Mouse (Mus musculus): ENCODE measurements around the gene Prkch. TPM values are rescaled to one million over a fixed set of nuclear protein-coding genes. Genes with fewer than 3 reads are reported as not detected.

Prkch gene
- polyA plus RNA-seq, 1 experiment from 2014 or later = 12.0 TPM

DNA sequence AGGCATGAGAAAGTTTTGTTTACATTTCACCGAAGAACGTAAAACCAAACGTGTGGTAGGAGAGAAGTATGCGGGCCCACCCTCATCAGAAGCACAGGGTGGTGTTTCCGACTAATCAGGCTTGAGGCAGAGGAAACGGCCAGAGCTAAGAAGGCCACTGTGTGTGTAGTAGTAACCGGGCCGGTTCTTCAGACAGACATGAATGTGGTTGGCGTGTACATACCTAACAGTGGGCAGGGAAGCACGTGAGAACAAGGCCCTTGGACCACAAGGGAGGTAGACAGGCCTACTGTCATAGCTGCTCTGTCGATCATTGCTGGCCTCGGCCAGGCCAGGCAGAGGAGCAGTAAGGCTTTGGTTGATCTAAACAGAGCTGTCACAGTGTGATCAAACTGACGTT is 110.1 kb downstream of the Prkch start:
- Histone ChIP-seq H3K4me1 (replicated peaks; ENCODE audit: control insufficient read depth, insufficient read depth, low read length) (peaks cover 8% of the 10 kb centered on the region; the same call in 1 of the 2 replicates), H3K27ac (ENCODE audit: low read length) (peak overlapping the region; percentile 53), H3K9me3 (ENCODE audit: control insufficient read depth, low read length) (no peaks in the 10 kb centered on the region), H3K27me3 (ENCODE audit: control insufficient read depth, insufficient read depth, low read depth, low read length) (no peaks in the 10 kb centered on the region), H3K36me3 (ENCODE audit: control insufficient read depth, insufficient read depth, low read length) (no peaks in the 10 kb centered on the region), H3K9ac (ENCODE audit: low read length) (peak overlapping the region; percentile 23; the same call in 1 of the 2 replicates), H3K4me3 (ENCODE audit: low read length) (no peak overlapping the region), H3K4me2 (ENCODE audit: low read depth, low read length) (no peak overlapping the region)
- 38% methylated on average over 13 of the region's 13 CpGs for WGBS
- ATAC-seq (ENCODE audit: low read depth) = peak; percentile 80

- no peak overlapping the region for H3K4me3 ChIP-seq (ENCODE audit: low read length)
- H3K9me3 ChIP-seq (ENCODE audit: control insufficient read depth, low read length) = no peaks in the 10 kb centered on the region
- peaks cover 12% of the 10 kb centered on the region; the same call in 1 of the 2 replicates for H3K4me1 ChIP-seq (replicated peaks; ENCODE audit: control insufficient read depth, insufficient read depth, low read length)
- H3K27ac ChIP-seq (ENCODE audit: low read length) = peak overlapping the region; percentile 53
- H3K9ac ChIP-seq (ENCODE audit: low read length) = peak overlapping the region; percentile 23; the same call in 1 of the 2 replicates
- no peak overlapping the region for H3K4me2 ChIP-seq (ENCODE audit: low read depth, low read length)
- no peaks in the 10 kb centered on the region for H3K36me3 ChIP-seq (ENCODE audit: control insufficient read depth, insufficient read depth, low read length)
- 76% methylated on average over 16 of the region's 16 CpGs for WGBS
- H3K27me3 ChIP-seq (ENCODE audit: control insufficient read depth, insufficient read depth, low read depth, low read length) = no peaks in the 10 kb centered on the region
- ATAC-seq (ENCODE audit: low read depth) = no peak
Measured at GRCm38 (mm10) chr12:73695110-73695509, 110.5 kb downstream of the Prkch start.

DNA sequence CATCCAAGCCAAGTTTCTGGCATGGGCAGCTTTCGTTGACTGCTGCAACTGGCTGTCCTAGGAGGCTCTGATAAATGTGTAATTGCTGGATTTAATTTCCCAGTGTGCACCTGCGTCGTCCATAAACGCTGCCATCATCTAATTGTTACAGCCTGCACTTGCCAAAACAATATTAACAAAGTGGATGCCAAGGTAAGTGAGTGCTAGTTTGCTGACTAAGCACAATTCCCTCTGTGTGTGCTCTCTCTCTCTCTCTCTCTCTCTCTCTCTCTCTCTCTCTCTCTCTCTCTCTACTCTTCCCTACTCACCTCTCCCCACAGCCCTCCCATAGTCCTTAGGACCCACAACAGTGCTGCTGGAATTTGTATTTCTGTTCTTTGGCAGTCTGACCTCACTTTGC is 111.5 kb downstream of the Prkch start:
- H3K27ac ChIP-seq (ENCODE audit: low read length) = no peak overlapping the region
- H3K36me3 ChIP-seq (ENCODE audit: control insufficient read depth, insufficient read depth, low read length) = no peaks in the 10 kb centered on the region
- H3K27me3 ChIP-seq (ENCODE audit: control insufficient read depth, insufficient read depth, low read depth, low read length) = no peaks in the 10 kb centered on the region
- no peak overlapping the region for H3K9ac ChIP-seq (ENCODE audit: low read length)
- peaks cover 13% of the 10 kb centered on the region; the same call in 1 of the 2 replicates for H3K4me1 ChIP-seq (replicated peaks; ENCODE audit: control insufficient read depth, insufficient read depth, low read length)
- no peaks in the 10 kb centered on the region for H3K9me3 ChIP-seq (ENCODE audit: control insufficient read depth, low read length)
- no peak for ATAC-seq (ENCODE audit: low read depth)
- 74% methylated on average over 4 of the region's 4 CpGs for WGBS
- H3K4me3 ChIP-seq (ENCODE audit: low read length) = no peak overlapping the region
- no peak overlapping the region for H3K4me2 ChIP-seq (ENCODE audit: low read depth, low read length)

DNA sequence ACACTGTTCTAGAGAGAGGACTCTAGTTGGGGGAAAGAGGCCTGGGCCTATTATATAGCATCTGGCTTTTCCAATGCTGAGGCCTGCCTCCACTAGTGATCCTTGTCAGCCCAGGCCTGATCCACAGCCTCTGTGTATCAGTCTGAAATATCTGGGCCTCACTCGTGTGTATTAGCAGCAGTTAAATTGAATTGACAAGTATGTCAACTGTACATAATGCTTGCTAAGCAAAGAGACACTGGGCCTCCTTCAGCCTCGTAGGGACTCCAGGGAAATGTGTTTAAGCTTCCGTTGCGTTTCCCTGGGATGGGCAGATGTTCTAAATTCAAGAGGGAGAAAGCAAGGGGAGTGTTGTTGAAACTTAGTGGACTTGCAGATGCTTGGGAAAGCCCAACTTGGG is 112.3 kb downstream of the Prkch start:
- Histone ChIP-seq H3K9ac (ENCODE audit: low read length) (no peak overlapping the region), H3K4me1 (replicated peaks; ENCODE audit: control insufficient read depth, insufficient read depth, low read length) (peaks cover 13% of the 10 kb centered on the region; the same call in 1 of the 2 replicates), H3K4me3 (ENCODE audit: low read length) (no peak overlapping the region), H3K27ac (ENCODE audit: low read length) (no peak overlapping the region), H3K4me2 (ENCODE audit: low read depth, low read length) (no peak overlapping the region), H3K36me3 (ENCODE audit: control insufficient read depth, insufficient read depth, low read length) (no peaks in the 10 kb centered on the region), H3K9me3 (ENCODE audit: control insufficient read depth, low read length) (no peaks in the 10 kb centered on the region), H3K27me3 (ENCODE audit: control insufficient read depth, insufficient read depth, low read depth, low read length) (no peaks in the 10 kb centered on the region)
- no peak for ATAC-seq (ENCODE audit: low read depth)
- WGBS = 77% methylated on average over 4 of the region's 4 CpGs

- 73% methylated on average over 5 of the region's 5 CpGs for WGBS
- ATAC-seq (ENCODE audit: low read depth) = no peak
- H3K27me3 ChIP-seq (ENCODE audit: control insufficient read depth, insufficient read depth, low read depth, low read length) = no peaks in the 10 kb centered on the region
- peaks cover 13% of the 10 kb centered on the region; the same call in 1 of the 2 replicates for H3K4me1 ChIP-seq (replicated peaks; ENCODE audit: control insufficient read depth, insufficient read depth, low read length)
- H3K4me2 ChIP-seq (ENCODE audit: low read depth, low read length) = no peak overlapping the region
- H3K36me3 ChIP-seq (ENCODE audit: control insufficient read depth, insufficient read depth, low read length) = no peaks in the 10 kb centered on the region
- H3K27ac ChIP-seq (ENCODE audit: low read length) = no peak overlapping the region
- no peaks in the 10 kb centered on the region for H3K9me3 ChIP-seq (ENCODE audit: control insufficient read depth, low read length)
- no peak overlapping the region for H3K4me3 ChIP-seq (ENCODE audit: low read length)
- H3K9ac ChIP-seq (ENCODE audit: low read length) = no peak overlapping the region
Measured at GRCm38 (mm10) chr12:73698436-73698835, 113.8 kb downstream of the Prkch start.

- no peak overlapping the region for H3K9ac ChIP-seq (ENCODE audit: low read length)
- H3K4me3 ChIP-seq (ENCODE audit: low read length) = no peak overlapping the region
- no peaks in the 10 kb centered on the region for H3K27me3 ChIP-seq (ENCODE audit: control insufficient read depth, insufficient read depth, low read depth, low read length)
- H3K36me3 ChIP-seq (ENCODE audit: control insufficient read depth, insufficient read depth, low read length) = no peaks in the 10 kb centered on the region
- H3K4me1 ChIP-seq (replicated peaks; ENCODE audit: control insufficient read depth, insufficient read depth, low read length) = peaks cover 13% of the 10 kb centered on the region; the same call in 1 of the 2 replicates
- no peak overlapping the region for H3K27ac ChIP-seq (ENCODE audit: low read length)
- ATAC-seq (ENCODE audit: low read depth) = no peak
- H3K4me2 ChIP-seq (ENCODE audit: low read depth, low read length) = no peak overlapping the region
- 65% methylated on average over 8 of the region's 8 CpGs for WGBS
- H3K9me3 ChIP-seq (ENCODE audit: control insufficient read depth, low read length) = no peaks in the 10 kb centered on the region
Measured at GRCm38 (mm10) chr12:73698841-73699240, 114.2 kb downstream of the Prkch start.

DNA sequence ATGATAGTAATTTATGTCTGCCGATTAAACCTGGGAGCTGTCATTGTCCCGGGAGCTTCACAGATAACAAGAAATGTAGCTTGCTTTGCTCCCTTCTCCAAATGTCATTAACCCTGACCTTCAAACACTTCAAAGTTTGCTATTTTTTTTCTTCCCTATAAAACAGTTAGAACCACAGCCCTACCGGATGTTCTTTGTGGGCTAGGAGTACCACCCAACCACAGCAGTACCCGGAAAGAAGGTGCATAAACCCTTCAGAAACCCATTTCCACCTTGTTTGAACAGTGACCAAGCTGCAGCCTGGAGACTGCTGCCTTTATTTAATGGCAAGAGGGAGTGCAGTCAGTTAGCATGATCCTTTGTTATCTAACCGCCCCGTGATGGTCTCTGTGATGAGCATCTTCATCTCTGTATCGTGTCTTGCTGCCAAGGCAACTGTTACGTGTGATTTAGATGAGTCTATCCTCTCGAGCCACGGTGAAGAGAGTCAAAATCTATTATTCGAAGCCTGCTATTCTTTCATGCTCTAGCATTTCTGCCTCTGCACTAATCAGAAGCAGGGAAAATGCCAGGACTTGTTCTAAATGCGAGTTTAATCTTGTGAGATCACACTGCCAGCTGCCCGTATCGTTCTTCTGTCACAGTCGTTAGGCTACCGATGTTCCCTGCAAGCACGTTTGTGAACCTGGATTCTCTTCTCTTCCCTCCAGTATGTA is 115.0 kb downstream of the Prkch start:
- Histone ChIP-seq H3K27ac (ENCODE audit: low read length) (no peak overlapping the region), H3K4me2 (ENCODE audit: low read depth, low read length) (no peak overlapping the region), H3K36me3 (ENCODE audit: control insufficient read depth, insufficient read depth, low read length) (no peaks in the 10 kb centered on the region), H3K9ac (ENCODE audit: low read length) (no peak overlapping the region; the same call in 1 of the 2 replicates), H3K9me3 (ENCODE audit: control insufficient read depth, low read length) (no peaks in the 10 kb centered on the region), H3K4me3 (ENCODE audit: low read length) (no peak overlapping the region), H3K4me1 (replicated peaks; ENCODE audit: control insufficient read depth, insufficient read depth, low read length) (peaks cover 10% of the 10 kb centered on the region; the same call in 1 of the 2 replicates), H3K27me3 (ENCODE audit: control insufficient read depth, insufficient read depth, low read depth, low read length) (no peaks in the 10 kb centered on the region)
- no peak for ATAC-seq (ENCODE audit: low read depth)
- 59% methylated on average over 17 of the region's 17 CpGs for WGBS

DNA sequence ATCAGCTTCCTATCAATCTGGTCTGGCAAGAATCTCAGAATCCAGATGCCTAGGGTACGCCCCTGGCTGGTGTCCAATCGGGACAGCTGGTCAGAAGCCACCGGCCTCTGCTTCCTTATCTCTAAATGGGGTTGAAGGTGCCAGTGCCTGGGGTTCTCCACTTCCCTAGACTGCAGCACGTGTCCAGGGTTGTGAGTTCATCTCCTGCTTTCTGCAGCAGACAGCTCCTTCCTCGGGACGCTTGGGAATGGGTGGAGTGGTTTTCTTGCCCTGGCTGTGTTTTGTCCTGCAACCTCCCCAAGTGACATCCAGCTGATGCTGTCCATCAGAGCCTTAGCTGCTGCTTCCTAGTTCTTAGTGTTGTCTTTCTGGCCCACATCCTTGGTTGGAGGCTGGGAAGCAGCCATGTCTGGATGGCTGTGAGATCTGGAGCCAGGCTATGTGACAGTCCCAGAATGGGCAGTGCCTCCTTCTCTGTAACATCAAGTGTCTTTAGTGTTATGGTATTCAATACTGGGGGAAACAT is 116.0 kb downstream of the Prkch start:
- Histone ChIP-seq H3K4me1 (replicated peaks; ENCODE audit: control insufficient read depth, insufficient read depth, low read length) (peaks cover 5% of the 10 kb centered on the region; the same call in 1 of the 2 replicates), H3K27me3 (ENCODE audit: control insufficient read depth, insufficient read depth, low read depth, low read length) (no peaks in the 10 kb centered on the region), H3K4me2 (ENCODE audit: low read depth, low read length) (no peak overlapping the region), H3K36me3 (ENCODE audit: control insufficient read depth, insufficient read depth, low read length) (no peaks in the 10 kb centered on the region), H3K9ac (ENCODE audit: low read length) (no peak overlapping the region), H3K9me3 (ENCODE audit: control insufficient read depth, low read length) (no peaks in the 10 kb centered on the region), H3K27ac (ENCODE audit: low read length) (no peak overlapping the region), H3K4me3 (ENCODE audit: low read length) (no peak overlapping the region)
- WGBS = 25% methylated on average over 6 of the region's 6 CpGs
- no peak for ATAC-seq (ENCODE audit: low read depth)

GRCm38 (mm10) chr12:73701999-73702398 is 117.4 kb downstream of the Prkch start:
- Histone ChIP-seq H3K27me3 (ENCODE audit: control insufficient read depth, insufficient read depth, low read depth, low read length) (no peaks in the 10 kb centered on the region), H3K9me3 (ENCODE audit: control insufficient read depth, low read length) (no peaks in the 10 kb centered on the region), H3K27ac (ENCODE audit: low read length) (no peak overlapping the region), H3K36me3 (ENCODE audit: control insufficient read depth, insufficient read depth, low read length) (no peaks in the 10 kb centered on the region), H3K4me2 (ENCODE audit: low read depth, low read length) (no peak overlapping the region), H3K4me1 (replicated peaks; ENCODE audit: control insufficient read depth, insufficient read depth, low read length) (peaks cover 5% of the 10 kb centered on the region; the same call in 1 of the 2 replicates), H3K9ac (ENCODE audit: low read length) (no peak overlapping the region), H3K4me3 (ENCODE audit: low read length) (no peak overlapping the region)
- 81% methylated on average over 3 of the region's 3 CpGs for WGBS
- ATAC-seq (ENCODE audit: low read depth) = no peak
